Mouse (Mus musculus): ENCODE measurements around the gene Trim8.

Trim8 gene

DNA sequence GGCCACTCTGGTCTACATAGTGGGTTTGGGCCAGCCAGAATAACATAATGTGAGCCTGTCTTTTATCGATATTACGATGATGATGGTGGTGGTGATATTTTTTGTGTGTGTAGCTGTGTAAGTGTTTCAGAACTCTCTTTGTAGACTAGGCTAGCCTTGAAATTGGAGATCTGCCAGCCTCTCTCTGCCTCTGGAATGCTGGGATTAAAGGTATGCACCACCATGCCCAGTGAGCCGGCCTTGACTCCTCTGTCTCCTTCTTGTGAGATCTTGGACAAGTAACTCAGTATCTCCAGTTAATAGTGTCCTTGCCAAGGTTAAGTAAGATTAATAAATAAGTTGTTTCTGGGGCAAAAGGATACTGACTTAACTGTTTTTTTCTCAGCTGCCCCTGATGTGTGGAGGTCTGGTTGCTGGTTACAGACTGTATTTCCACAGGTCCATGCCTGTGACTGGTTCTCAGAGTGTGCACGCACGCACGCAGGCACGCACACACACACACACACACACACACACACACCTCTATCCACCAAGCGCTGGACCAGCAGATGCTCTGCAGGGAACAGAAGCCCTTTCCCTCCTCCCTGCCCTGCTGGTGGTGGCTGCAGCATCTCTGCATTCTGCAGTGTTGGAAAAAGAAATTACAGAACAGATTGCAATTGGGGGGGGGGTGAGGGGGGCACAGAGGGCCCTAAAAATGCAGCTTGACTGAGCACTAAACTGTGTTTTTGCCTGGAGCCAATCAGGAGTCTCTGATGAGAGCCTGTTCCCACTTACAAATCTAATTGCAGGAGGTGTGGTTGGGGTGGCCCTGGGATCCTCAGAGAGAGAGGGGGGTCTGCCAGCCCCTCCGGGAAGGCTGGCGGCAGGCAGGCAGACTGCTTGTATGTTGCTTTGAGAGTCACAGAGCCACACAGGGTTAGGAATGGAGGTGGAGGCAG lies 24.5 kb downstream of the Trim8 start:
- no peak for DNase-seq

DNA sequence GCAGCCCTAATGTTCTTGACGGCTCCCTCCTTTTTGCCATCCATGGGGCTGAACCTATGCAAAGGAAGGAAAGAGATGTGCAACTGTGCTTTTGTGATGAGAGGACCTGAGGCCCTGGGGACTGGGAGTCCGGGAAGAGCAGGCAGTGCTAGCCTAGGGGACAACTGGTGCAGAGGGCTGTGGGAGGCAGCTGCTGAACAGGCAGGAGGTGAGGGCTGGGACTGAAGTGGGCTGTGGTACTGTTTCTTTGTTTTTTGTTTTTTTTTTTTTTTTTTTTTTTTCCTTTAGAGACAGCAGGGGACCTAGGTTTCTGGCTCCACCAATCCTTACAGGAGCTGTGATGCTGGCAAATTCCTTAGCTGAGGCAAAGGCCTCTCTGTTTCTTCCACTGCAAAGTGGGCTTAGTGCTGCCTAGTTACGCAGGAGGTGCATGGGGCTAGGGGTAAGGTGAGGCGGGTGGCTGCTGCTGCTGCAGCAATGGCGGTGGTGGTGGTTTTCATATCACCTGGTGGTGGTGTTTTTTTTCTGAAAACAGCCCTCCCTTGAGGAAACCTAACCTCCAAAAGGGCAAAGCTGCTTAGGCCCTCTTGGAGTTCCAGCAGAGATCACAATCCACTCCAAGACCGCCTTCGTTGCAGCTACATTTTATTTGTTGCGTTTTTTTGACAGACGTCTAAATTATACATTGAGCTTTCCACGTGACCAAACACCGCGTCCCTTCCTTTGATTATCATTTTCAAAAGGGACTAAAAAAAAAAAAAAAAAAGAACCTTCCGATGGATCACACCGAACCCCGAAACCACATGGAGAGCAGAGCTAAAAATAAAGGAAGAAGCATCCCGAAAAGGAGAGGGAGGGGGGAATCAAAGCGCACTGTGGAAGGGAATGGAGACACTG lies 26.4 kb downstream of the Trim8 start:
- DNase-seq = peak; percentile 68

DNA sequence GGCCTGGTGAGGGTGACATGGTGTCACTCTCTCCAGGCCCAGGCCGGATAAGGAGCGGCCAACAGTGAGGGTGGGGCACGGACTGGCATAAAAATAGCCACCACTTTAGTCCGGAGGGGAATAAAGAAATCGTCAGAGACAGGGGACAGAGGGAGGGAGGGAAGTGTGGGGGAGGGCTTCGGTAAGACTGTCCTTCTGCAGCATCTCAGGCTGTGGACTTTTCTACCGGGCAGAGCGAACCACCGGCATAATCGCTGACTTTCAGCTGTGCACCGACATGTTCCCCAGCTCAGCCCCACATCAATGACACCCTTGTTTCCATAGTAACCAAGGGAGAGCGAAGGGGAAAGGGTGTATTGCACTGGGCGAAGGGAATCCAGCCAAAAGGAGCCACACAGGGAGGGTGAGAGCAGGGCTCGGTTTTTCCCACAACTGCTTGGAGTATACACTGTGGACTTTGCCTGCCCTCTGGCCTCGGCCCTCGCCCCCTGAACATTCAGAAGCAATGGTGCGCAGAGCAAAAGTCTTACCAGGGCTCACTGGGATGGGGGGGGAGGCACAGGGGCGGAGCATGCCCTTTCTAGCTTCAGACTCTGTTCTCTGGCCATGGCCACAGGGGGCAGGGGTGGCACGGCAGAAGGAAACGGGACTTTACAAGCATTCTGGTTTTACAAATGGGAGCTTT lies 27.2 kb downstream of the Trim8 start:
- DNase-seq = peak; percentile 84

- peak; percentile 14 for DNase-seq
Measured at GRCm38 (mm10) chr19:46529601-46530448, 28.3 kb downstream of the Trim8 start.

- DNase-seq = no peak
Measured at GRCm38 (mm10) chr19:46530449-46530990, 29.0 kb downstream of the Trim8 start.

- peak; percentile 31 for DNase-seq
Measured at GRCm38 (mm10) chr19:46531071-46532030, 29.8 kb downstream of the Trim8 start.

DNA sequence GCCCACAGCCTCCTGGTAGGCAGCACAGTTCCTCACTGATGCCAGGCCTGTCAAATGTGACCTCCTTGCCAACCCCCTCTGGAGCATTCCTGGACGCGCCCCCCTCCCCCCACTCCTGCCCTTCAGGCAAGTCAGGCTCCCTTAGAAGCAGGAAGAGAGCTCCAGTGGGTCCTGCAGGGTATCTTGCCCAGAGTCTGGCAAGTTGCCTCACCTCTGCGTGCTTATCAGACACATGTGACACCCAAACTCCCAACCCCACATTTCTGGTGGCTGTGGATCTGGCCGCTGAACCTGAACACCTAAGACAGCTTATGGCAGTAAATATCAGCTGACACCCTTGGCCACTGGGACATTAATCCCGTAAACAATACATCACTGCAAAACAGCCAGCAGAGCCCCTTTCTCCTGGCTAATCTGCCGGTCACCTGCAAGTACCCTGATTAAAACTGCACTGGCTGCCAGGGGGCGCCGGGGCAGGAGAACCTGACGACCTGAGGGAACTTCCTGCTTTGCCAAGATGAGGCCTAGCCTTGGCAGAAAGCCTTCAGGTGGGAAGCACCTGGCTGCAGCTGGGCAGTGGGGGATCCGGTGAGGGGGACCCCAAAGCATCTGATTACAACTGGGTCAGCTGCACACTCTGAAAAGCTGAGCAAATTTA lies 30.7 kb downstream of the Trim8 start:
- peak; percentile 55 for DNase-seq

DNA sequence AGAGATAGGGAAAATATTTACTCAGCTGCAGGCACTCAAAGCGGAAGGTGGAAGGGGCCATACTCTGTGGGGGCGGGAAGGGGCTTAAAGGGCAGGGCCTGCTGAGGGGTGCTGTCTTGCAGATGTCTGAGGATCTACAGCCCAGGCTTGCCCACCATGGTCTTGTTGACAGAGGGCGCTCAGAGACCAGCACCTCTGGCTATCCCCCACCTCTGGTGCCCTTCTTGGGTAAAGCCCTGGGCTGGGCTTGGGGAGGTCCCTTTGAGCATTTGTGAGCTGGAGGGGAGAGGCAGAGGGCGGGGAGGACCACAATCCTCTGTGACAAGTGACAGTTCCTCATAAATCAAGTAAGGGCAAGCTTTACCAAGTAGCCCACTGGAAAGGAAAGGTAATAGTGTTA lies 31.6 kb downstream of the Trim8 start:
- DNase-seq = no peak

DNA sequence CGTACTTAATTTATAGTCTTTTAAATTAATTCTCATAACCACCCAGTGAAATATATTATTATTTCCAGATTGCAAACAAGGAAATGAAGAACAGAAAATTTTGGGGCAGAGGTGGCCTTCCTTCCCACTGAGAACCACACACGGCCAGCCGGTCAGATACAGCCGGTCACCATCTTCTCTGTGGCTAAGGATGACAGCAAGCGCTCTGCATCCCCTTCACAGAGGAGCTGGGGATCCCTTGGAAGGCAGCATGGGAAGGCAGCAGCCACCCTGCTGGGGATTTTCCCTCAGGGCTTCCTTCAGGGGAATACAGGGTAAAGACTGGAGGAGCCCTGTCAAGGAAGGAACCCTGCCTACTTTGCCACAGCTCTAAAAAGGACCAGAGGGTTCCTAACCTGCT lies 32.0 kb downstream of the Trim8 start:
- no peak for DNase-seq

DNA sequence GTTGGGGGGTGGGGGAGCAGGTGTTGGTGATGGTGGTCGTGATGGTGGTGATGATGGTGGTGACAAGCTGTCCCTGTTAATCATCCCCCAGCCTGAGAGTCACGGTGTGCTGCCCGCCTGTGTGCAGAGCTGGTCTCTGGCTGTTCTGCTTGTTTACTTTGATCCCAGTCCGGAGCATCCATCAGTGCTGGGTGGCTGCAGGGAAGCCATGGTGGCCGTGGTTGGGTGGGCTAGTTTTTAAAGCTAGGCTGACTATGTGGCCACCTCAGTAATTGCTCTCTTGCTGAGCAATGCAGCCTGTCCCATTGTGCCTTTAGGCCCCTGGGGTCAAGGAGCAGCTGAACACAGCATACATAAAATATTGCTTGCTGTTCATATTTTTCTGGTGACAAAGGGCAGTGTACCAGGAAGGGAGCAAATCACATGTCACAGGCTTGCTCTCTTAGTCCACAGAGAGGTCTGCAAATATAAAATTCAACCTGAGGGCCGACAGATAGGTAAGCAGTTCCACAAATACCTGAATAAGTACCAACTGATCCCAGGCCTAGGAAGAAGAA lies 33.1 kb downstream of the Trim8 start:
- DNase-seq = no peak

DNA sequence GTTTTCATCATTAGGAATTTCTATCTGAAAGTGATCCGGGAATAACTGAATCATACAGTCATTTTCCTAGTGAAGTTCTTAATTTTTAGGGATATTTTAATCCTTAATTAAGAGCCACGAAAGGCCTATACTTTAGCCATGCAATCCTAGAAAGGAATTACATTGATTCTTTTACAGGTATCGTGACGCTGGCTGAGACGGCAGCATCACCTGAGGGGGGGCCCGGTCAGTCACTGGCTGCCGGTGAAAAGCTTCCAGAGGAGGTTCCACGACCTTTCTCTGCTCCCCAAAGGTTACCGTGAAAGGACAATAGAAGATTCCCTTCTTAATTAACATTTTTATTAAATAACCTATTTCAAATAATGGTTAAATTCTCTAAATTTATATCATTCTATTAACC lies 35.9 kb downstream of the Trim8 start:
- DNase-seq = no peak

DNA sequence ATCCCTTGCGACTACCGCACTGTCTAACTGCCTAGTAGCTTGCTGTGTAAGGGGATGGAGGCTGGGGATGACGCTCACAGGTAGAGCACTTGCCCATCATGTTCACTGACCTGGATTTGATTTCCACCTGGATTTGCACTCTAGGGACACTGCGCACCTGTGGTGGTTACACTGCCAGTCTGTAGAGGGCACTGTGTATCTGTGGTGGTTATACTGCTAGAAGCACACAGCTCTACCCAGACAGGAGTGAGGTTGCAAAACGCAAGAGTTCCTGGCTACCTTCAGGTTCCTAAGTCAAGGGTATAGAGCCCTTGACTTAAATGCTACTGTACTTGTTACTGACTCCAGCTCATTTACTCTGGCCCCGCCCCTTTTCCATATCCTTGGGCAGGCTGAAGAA lies 36.7 kb downstream of the Trim8 start:
- peak; percentile 35 for DNase-seq

- DNase-seq = no peak
Measured at GRCm38 (mm10) chr19:46542750-46543149, 41.2 kb downstream of the Trim8 start.

- no peak for DNase-seq
Measured at GRCm38 (mm10) chr19:46547565-46547964, 46.1 kb downstream of the Trim8 start.

- DNase-seq = no peak
Measured at GRCm38 (mm10) chr19:46548110-46548509, 46.6 kb downstream of the Trim8 start.

GRCm38 (mm10) chr19:46550385-46550784 lies 48.9 kb downstream of the Trim8 start:
- DNase-seq = no peak

DNA sequence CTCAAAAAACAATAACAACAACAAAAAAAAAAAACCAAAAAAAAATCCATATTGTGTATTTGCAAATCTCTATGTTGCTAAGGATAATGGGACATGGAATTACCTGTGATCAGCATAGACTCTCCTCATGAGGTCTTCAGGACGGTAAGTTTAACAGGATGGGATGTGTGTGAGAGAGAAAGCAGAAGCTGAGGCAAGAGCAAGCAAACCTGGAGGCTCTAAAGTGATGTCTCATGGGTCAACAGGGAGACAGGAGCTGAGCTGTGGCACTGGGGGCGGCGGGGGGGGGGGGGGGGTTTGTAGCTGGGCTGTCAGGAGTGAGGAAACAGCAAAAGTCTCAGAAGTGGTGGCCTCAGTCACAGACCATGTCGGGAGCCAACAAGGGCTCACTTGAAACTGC lies 51.0 kb downstream of the Trim8 start:
- DNase-seq = no peak

DNA sequence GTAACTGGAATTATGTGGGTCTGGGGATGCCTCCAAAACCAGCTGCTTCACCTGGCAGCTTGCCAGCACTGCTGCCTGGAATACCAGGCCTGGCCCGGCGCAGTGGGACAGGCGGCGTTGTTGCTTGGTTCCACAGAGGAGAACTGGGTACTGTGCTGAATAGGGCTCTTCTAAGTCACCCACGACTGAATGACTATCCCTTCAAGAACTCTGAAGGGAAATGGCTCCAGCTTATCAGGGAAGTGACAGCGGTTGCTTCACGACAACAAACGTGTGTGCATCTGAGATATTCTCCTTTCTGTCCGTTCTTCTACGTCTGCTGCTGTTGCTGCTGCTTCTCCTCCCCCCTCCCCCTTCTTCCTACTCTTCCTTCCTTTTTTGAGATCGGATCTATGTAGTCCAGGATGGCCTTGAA lies 52.0 kb downstream of the Trim8 start:
- no peak for DNase-seq

- no peak for DNase-seq
Measured at GRCm38 (mm10) chr19:46558009-46558408, 56.5 kb downstream of the Trim8 start.

GRCm38 (mm10) chr19:46558631-46559030 lies 57.1 kb downstream of the Trim8 start:
- no peak for DNase-seq
